Mouse (Mus musculus) midbrain, embryonic 13.5 days (tissue): ENCODE data around the gene Lgr5. TPM values are rescaled to one million over a fixed set of nuclear protein-coding genes. Genes with fewer than 3 reads are reported as not detected.

Experiments
- ATAC-seq: fragments of 200-750 bp; cut with Nextera tagmentation; 2 replicates; pipeline ENCODE4 v1.8.0; 2017; ENCODE audit warnings: mild to moderate bottlenecking, moderate TSS enrichment, moderate library complexity
- H3K27ac ChIP-seq: fragments of 300-500 bp; sonication (generic); 2 replicates; pipeline ENCODE4 v1.5.1; 2015; ENCODE audit warnings: inconsistent platforms, mild to moderate bottlenecking, moderate library complexity
- H3K27me3 ChIP-seq: fragments of 300-500 bp; sonication (generic); 2 replicates; pipeline ENCODE4 v1.6.1; 2015; ENCODE audit warnings: mild to moderate bottlenecking, inconsistent platforms
- H3K36me3 ChIP-seq: fragments of 300-500 bp; sonication (generic); 2 replicates; pipeline ENCODE4 v1.6.1; 2015; ENCODE audit warnings: mild to moderate bottlenecking, inconsistent platforms
- H3K4me1 ChIP-seq: fragments of 300-500 bp; sonication (generic); replicated peaks from 2 replicates; pipeline ENCODE4 v1.6.1; 2015; ENCODE audit warnings: inconsistent platforms
- H3K4me2 ChIP-seq: fragments of 300-500 bp; sonication (generic); replicated peaks from 2 replicates; pipeline ENCODE4 v1.6.1; 2015; ENCODE audit warnings: moderate library complexity, mild to moderate bottlenecking, inconsistent platforms
- H3K4me3 ChIP-seq: fragments of 300-500 bp; sonication (generic); replicated peaks from 2 replicates; pipeline ENCODE4 v1.5.1; 2015; ENCODE audit warnings: mild to moderate bottlenecking, inconsistent platforms
- H3K9ac ChIP-seq: fragments of 300-500 bp; sonication (generic); replicated peaks from 2 replicates; pipeline ENCODE4 v1.6.1; 2015; ENCODE audit warnings: mild to moderate bottlenecking, inconsistent platforms
- H3K9me3 ChIP-seq: fragments of 300-500 bp; sonication (generic); 2 replicates; pipeline ENCODE4 v1.6.1; 2016; ENCODE audit warnings: mild to moderate bottlenecking, inconsistent platforms
- WGBS: fragments of 180-500 bp; shearing (Covaris S2); methylation state at CpG from one replicate; pipeline ENCODE4 v1.1.7; 2015; 5-methylcytosine and 5-hydroxymethylcytosine counted together
- polyA plus RNA-seq: library from polyadenylated mRNA; unstranded; fragments of >200 nt; fragmentation: Nextera tagmentation; extraction: Ambion mirVana; gene quantifications from 2 replicates; pipeline ENCODE4 v1.2.1, GENCODE M21; 2015

Lgr5 gene
- polyA plus RNA-seq, 1 experiment from 2014 or later: 2.9 TPM

DNA sequence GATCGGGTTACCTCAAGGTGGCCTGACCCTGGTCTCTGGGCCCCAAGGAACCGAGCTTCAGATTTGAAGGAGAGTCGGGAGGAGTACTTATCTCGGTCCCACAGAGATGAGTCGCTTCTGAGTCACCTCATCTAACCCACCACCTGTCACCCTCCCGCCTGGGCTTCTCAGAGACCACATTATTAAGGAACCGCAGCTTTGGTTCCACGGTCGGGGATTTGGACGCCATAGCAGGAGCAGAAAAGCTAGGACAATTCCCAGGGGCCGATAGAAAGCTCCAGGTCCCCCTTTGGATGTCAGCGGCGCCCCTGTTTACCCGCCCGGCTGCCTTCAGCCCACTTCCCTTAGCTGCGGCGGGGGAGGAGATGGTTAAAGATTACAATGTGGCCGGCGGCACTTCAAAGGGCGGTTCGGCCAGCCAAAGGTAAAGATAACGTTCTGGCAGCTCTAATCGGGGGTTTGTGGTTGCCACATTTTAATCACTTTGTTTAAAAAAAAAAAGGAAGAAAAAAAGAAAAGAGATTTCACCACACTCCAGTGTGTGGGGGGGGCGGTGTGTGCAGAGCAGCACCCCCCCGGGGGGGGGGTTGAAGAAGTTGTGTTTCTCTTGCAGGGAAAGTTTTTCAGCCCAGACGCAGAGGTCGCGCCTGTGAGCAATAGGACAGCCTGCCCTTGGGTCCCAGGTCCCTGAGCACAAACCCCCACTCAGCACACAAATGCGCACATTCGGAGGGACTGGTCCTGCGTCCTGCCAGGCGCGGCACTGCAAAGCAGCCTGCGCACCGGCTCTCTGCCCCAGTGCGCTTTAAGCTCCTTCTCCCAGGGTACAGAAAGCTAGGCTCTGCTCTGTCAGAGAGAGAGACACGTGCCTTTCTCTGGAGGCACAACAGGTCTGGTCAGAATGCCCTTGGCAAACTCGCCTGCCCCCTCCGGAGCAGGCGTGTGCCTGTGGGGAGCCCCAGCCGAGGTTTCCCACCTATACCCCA lies 1.0 kb downstream of the Lgr5 start:
- WGBS: under 1% methylated on average over 41 of the region's 41 CpGs
- peaks cover 71% of the 10 kb centered on the region for H3K27me3 ChIP-seq

DNA sequence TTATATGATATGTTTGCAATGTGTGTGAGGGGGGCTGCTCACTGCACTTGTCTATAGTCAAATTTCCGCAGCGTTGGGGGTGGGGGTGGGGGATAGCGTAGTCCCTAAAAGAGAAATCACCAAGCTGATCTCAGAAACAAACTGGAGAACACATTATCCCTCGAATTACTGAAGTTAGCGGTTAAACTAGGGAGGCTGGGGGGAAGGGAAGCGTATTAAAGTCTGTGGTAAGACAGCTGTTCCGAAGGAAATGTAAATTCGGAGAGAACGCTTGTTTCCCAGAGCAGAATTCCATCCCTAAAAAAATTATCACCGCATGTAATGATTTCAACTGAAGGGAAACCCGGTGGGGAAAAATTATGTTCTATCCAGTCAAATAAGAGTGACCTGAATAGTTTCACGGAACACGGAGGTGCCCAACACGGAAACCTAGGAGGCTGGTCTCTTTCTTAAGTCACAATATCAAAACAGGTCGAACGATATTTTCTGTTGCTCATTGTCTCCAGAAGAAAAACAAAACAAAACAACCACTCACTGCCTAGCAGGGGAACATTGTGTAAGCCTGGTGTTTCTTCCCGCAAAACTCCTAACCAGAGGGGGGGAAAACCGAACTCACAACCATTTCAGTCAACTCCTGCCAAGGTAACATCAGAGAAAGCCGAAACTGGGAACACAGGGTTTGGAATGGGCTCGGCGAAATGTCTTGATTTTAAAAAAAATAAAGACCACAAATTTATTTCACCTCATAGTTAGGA lies 1.9 kb downstream of the Lgr5 start:
- under 1% methylated on average over 21 of the region's 21 CpGs for WGBS
- Histone ChIP-seq H3K27me3 (peaks cover 77% of the 10 kb centered on the region), H3K9ac (0 out of 2 replicates have a peak overlapping the region, but pooled peaks have one; percentile 71)

More for the DNA sequence above, 1.0 kb downstream of the Lgr5 start:
- Histone ChIP-seq H3K27ac (no peak overlapping the region), H3K36me3 (no peaks in the 10 kb centered on the region), H3K4me3 (peak overlapping the region; percentile 69), H3K4me1 (peaks cover 31% of the 10 kb centered on the region), H3K9me3 (no peaks in the 10 kb centered on the region), H3K9ac (peak overlapping the region; percentile 71), H3K4me2 (peak overlapping the region; percentile 100)
- peak; percentile 81 for ATAC-seq

DNA sequence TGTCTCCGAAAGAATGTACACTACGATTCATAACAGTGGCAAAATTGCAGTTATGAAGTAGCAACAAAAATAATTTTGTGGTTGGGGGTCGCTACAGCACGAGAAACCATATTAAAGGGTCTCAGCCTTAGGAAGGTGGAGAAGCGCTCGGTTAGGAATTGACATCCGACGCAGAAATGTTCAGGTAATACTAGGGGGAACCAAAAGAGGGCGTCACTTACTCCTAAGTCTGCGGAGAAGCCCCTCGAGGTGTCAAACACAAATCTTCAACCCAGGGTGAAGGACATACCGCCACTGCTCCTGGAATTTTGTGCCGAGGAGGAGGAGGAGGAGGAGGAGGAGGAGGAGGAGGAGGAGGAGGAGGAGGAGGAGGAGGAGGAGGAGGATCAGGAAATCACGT lies 2.9 kb downstream of the Lgr5 start:
- no peak overlapping the region for H3K4me3 ChIP-seq
- WGBS: 24% methylated on average over 13 of the region's 14 CpGs

More for the DNA sequence above, 1.9 kb downstream of the Lgr5 start:
- Histone ChIP-seq H3K4me2 (peak overlapping the region; percentile 100), H3K9me3 (no peaks in the 10 kb centered on the region), H3K4me1 (peaks cover 31% of the 10 kb centered on the region), H3K27ac (no peak overlapping the region), H3K36me3 (no peaks in the 10 kb centered on the region), H3K4me3 (peak overlapping the region; percentile 69)
- ATAC-seq: no peak

GRCm38 (mm10) chr10:115583071-115583470 lies 4.5 kb downstream of the Lgr5 start:
- Histone ChIP-seq H3K9me3 (no peaks in the 10 kb centered on the region), H3K27me3 (peaks cover 61% of the 10 kb centered on the region), H3K9ac (no peak overlapping the region), H3K27ac (no peak overlapping the region), H3K4me3 (no peak overlapping the region), H3K4me2 (no peak overlapping the region), H3K36me3 (no peaks in the 10 kb centered on the region), H3K4me1 (peaks cover 35% of the 10 kb centered on the region)
- ATAC-seq: no peak
- 88% methylated on average over 3 of the region's 3 CpGs for WGBS

More for the DNA sequence above, 2.9 kb downstream of the Lgr5 start:
- ATAC-seq: no peak
- Histone ChIP-seq H3K9ac (no peak overlapping the region), H3K36me3 (no peaks in the 10 kb centered on the region), H3K4me1 (peaks cover 33% of the 10 kb centered on the region), H3K27ac (no peak overlapping the region), H3K4me2 (no peak overlapping the region), H3K9me3 (no peaks in the 10 kb centered on the region), H3K27me3 (peaks cover 74% of the 10 kb centered on the region)

DNA sequence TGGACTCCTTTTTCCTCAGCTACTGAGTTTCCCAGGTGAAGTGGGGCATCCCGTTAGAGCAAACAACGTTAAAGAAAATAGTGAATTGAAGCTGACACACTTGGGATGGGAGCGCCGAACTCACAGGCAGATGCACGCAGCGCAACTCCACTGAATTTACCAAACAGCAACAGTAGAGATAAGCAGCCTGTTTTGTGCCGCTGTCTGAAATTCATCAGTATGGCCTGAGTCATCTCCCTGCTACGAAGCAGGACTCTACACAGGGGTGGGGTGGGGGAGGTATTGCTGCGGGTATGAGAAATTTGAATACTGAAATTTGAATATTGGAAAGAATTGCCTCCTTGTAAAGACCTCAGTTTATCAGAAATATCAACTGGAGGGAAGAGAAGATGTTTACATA lies 5.6 kb downstream of the Lgr5 start:
- ATAC-seq: no peak
- Histone ChIP-seq H3K9ac (no peak overlapping the region), H3K4me1 (peaks cover 25% of the 10 kb centered on the region), H3K9me3 (no peaks in the 10 kb centered on the region), H3K36me3 (no peaks in the 10 kb centered on the region), H3K27me3 (peaks cover 58% of the 10 kb centered on the region), H3K4me2 (no peak overlapping the region), H3K27ac (no peak overlapping the region), H3K4me3 (no peak overlapping the region)
- 74% methylated on average over 9 of the region's 9 CpGs for WGBS

DNA sequence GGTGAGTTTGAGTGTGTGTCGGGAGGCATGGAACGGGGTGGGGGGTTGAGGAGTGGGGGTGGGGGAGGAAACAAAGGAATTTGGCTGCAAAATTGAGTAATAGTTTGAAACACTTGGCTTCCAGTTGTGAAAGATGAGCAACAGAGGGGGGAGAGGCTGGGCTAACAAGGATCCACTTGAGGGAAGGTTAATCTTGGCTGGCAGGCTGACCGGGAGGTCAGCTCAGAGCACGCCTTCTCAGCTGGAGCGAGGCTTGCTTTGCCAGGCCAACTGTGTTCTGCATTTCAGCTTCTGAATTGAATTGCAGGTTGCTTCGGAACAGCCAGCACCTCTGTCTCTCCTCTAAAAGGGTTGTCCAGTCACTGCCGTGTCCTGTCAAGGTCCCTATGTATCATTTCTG lies 8.1 kb downstream of the Lgr5 start:
- H3K9ac ChIP-seq: no peak overlapping the region
- H3K4me3 ChIP-seq: no peak overlapping the region
- no peaks in the 10 kb centered on the region for H3K36me3 ChIP-seq
- no peak overlapping the region for H3K27ac ChIP-seq
- ATAC-seq: peak; percentile 56; the same call in 1 of the 2 replicates
- WGBS: 12% methylated on average over 7 of the region's 7 CpGs
- no peaks in the 10 kb centered on the region for H3K9me3 ChIP-seq
- H3K4me2 ChIP-seq: no peak overlapping the region
- peaks cover 34% of the 10 kb centered on the region for H3K27me3 ChIP-seq
- H3K4me1 ChIP-seq: peaks cover 6% of the 10 kb centered on the region

GRCm38 (mm10) chr10:115579076-115579475 lies 8.5 kb downstream of the Lgr5 start:
- Histone ChIP-seq H3K4me1 (peaks cover 6% of the 10 kb centered on the region), H3K9ac (no peak overlapping the region), H3K36me3 (no peaks in the 10 kb centered on the region), H3K27ac (no peak overlapping the region), H3K9me3 (no peaks in the 10 kb centered on the region), H3K4me3 (no peak overlapping the region), H3K4me2 (no peak overlapping the region), H3K27me3 (peaks cover 30% of the 10 kb centered on the region)
- 48% methylated on average over 7 of the region's 7 CpGs for WGBS
- no peak for ATAC-seq

- Histone ChIP-seq H3K4me2 (no peak overlapping the region), H3K4me3 (no peak overlapping the region)
- no peak for ATAC-seq
These were observed 15.7 kb downstream of the Lgr5 start for GRCm38 (mm10) chr10:115571734-115572440.

GRCm38 (mm10) chr10:115571317-115571716 lies 16.3 kb downstream of the Lgr5 start:
- Histone ChIP-seq H3K9ac (no peak overlapping the region), H3K27me3 (no peaks in the 10 kb centered on the region; the same call in 1 of the 2 replicates), H3K4me2 (peak overlapping the region; percentile 2; the same call in 1 of the 2 replicates), H3K9me3 (0 out of 2 replicates have a peak, but pooled peaks cover 3% of the 10 kb centered on the region), H3K27ac (no peak overlapping the region), H3K4me1 (peaks cover 24% of the 10 kb centered on the region), H3K36me3 (no peaks in the 10 kb centered on the region), H3K4me3 (no peak overlapping the region; the same call in 1 of the 2 replicates)
- peak; percentile 44; the same call in 1 of the 2 replicates for ATAC-seq
- 5% methylated on average over 6 of the region's 6 CpGs for WGBS

More at GRCm38 (mm10) chr10:115571734-115572440, 15.7 kb downstream of the Lgr5 start:
- H3K27ac ChIP-seq: no peak overlapping the region; the same call in 1 of the 2 replicates
- WGBS: 17% methylated on average over 3 of the region's 3 CpGs
- H3K36me3 ChIP-seq: no peaks in the 10 kb centered on the region
- H3K27me3 ChIP-seq: no peaks in the 10 kb centered on the region; the same call in 1 of the 2 replicates
- no peak overlapping the region for H3K9ac ChIP-seq
- H3K4me1 ChIP-seq: peaks cover 24% of the 10 kb centered on the region
- 0 out of 2 replicates have a peak, but pooled peaks cover 3% of the 10 kb centered on the region for H3K9me3 ChIP-seq

DNA sequence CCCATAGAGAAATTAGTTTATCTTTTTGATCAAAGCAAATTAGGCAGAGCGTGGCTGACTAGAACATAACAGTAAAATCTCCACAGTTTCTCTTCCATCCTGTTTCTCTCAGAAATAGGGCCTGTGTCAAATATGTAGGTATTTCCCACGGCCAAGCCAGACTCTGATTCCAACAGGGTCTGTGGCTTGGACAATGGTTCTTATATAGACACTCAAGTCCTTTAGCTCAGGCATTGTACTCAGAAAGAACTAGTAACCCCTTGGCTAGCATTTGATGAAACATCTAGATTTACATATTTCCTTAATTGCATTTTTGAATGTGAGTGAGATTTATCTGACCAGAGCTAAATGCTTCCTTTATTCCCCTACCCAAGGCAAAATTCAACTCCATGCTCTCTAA lies 17.0 kb downstream of the Lgr5 start:
- H3K4me3 ChIP-seq: no peak overlapping the region
- no peak overlapping the region for H3K9ac ChIP-seq
- H3K36me3 ChIP-seq: no peaks in the 10 kb centered on the region
- WGBS: 35% methylated on average over 2 of the region's 2 CpGs
- ATAC-seq: no peak
- no peak overlapping the region for H3K4me2 ChIP-seq
- peaks cover 24% of the 10 kb centered on the region for H3K4me1 ChIP-seq
- H3K27ac ChIP-seq: peak overlapping the region; percentile 53
- H3K9me3 ChIP-seq: 0 out of 2 replicates have a peak, but pooled peaks cover 3% of the 10 kb centered on the region
- no peaks in the 10 kb centered on the region; the same call in 1 of the 2 replicates for H3K27me3 ChIP-seq
